Mouse (Mus musculus) testis, postnatal 14 days (tissue): ENCODE measurements around the gene Vps53.
"Not testable (repeated sequence)": the region's sequence is repeated elsewhere in the genome, so short reads cannot be mapped to it uniquely, and the experiment has no call there.

Experiments used
- DNase-seq: peaks from one replicate; pipeline ENCODE4 v3.0.0; 2021; ENCODE audit warnings: low spot score

Gene Vps53

DNA sequence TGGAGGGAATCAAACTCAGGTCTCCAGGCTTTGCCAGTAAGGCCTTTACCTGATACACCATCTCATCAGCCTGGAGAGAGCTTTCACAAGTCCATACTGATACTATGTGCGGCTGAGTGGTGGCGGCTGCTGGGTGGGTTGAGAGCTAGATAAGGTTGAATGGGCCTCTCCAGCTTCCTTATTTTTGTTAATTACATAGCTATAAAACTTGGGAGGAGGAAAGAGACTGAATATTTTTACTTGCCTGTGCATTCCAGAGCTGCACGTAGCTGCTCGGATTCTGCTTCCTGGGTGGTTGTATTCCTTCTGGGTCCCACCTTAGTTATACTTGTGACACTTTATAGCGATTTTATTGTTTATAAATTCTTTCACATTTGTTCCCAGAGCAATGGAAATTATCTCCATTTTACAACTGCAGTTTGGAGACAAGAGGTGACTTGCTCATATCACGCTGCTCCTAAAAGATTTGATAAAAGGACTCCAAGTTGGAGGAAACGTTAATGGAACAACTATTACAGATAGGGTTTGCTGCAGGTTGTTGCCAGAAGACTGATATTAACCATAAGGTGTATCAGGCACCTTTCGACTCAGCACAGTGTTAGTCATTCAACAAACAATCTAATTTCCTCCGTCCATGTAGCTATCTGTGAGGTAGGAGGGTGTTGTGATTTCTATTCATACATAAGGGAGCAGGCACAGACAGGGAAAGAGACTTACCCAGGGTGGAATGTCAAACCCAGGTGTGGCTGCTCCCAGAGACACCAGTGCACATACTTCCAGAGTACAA, 168.4 kb downstream of the Vps53 start:
- DNase-seq: no peak

DNA sequence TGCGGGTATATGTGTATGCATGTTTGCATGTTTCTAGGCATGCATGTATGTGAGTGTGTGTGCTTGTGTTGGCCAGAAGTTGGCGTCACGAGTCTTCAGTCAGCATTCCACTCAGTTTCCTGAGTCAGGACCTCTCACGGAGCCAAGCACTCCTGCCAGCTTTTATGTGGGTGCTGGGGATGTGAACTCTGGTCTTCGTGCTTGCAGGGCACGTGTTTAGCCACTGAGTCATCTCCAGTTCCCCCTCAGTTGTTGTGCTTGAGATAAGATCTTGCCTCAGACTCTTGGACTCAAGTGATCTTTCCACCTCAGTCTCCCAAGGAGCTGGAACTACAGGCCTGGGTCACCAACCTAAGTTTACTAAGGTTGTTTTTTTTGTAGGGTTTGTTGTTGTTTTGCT, 170.3 kb downstream of the Vps53 start:
- no peak for DNase-seq

DNA sequence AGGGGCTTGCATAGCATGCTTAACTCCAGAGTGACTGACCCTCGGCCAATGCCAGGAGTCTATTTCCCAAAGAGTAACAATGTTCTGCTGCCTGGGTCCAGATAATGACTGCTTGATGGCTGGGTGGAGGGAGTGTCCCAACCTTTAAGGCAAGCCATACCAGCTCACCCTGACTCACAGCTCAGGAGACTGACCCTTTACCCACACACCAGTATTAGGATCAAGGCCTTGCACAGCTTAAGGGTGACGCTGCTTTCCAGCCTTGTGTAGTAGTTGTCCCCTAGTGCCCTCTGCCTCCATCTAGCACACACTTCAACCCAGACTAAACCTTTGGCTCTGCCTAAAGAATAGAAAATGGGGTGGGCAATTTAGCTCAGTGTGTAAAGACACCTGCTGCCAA, 171.3 kb downstream of the Vps53 start:
- no peak for DNase-seq

DNA sequence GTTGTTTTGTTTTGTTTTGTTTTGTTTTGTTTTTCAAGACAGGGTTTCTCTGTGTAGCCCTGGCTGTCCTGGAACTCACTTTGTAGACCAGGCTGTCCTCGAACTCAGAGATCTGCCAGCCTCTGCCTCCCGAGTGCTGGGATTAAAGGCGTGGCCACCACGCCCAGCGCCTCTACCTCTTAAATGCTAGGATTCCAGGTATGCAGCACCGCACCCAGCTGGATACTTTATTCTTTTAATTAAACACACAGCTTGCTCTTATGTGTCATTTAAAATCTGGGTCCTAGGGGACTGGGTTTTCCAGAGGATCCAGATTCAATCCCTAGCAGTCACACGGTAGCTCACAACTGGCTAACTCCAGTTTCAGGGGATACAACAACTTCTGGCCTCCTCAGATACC, 175.2 kb downstream of the Vps53 start:
- not testable (repeated sequence) for DNase-seq

DNA sequence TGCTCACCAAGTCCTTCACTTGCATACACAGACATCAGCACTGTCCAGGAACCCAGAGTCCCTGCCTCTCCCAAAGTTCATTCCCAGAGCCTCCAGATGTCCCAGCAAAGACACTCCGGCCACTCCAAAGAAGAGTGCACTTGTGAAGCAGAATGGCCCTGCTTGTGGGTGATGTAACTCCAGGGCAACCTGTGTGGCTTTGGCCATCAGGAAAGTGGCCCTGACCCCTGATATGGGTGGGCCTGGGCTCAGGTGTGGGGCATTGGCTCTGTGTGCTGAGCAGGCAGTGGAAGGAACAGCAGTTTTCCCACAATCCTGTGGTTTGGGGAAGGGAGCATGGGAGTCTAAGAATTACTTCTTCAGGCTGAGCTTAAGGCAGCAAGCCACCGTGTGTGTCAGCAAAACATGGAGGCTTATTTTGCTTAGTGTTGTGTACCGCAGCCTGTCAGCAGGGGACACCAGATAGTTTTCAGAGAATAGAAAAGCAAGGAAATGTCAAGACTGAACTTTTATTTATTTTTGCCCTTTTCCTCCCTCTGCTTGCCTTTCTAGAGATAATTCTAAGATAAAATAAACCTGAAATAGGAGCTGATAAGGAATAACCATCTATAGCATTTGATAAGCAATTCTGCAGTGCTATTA, 178.1 kb downstream of the Vps53 start:
- DNase-seq: no peak

DNA sequence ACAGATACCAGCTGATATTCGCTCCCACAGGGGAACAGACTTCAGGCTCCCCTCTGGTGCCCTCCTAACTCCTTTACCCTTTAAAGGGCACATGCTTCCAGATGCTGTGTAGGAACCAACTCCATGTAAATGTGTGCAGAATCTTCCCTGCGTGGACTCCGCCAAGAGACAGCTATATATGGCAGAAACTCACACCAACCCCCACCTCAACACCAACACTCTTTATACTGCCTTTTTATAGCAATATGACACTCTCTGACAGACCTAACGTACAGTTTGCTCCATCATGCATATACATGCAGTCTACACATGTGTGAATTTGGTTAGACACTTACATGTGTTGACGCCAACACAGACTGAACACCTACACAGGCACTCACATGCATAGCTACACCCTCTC, 178.7 kb downstream of the Vps53 start:
- DNase-seq: no peak

DNA sequence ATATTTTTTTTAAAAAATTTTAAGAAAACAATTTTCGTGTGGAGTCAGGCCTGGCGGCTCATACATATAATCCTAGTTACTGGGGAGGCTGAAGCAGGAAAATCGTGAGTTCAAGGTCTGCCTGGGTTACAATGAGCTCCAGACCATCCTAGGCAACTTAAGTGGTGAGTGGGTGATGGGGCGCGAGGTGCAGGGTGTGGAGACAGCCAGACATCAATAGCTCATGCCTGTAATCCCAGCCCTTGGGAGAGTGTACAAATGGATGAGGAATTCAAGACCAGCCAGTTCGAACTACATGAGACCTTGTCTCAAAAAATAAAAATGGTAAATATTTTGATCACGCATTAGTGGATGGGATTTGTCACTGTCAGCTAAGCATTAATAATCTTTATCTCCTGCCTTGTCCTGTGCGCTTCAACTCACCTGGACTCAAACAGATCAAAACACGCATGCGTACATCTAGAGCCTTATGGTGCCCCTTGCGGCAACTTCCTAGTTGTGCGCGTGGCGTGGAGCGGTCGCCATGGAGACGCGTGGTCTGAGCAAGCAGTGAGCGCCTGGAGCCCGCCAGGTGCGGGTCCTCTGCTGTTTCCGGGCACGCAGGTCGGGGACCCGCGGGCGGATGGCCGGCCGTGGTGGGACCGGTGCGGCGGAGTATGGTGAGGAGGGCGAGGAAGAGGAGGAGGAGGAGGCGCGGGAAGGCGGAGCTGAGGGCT, 179.8 kb downstream of the Vps53 start, which contains the start of gene 1700016K19Rik:
Gene 1700016K19Rik, plus strand, starts transcription at position 473 of the 716 bp plus-strand sequence.
- peak; percentile 86 for DNase-seq
